Mouse (Mus musculus): ENCODE data around the gene Chmp3.

Gene Chmp3

DNA sequence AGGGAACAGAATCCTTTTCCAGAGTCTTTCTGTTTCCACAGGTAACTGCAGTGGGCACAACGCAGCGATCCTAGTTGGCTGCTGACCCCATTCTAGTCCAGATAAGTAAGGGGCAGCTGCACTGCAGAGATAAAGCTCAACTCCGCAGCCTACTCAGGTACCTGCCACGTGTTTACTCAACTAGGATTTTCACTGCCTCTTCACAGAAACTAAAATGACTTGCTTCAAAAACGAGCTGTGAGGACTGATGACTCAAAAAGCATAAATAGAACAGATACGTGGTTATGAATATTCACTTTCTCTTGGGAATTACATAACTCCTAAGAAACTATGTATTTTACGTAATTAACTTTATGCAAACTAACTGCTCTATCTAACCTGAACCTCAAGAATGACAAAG, 66.4 kb downstream of the Chmp3 start:
- DNase-seq (ENCODE audit: inconsistent ontology term) = no peak

DNA sequence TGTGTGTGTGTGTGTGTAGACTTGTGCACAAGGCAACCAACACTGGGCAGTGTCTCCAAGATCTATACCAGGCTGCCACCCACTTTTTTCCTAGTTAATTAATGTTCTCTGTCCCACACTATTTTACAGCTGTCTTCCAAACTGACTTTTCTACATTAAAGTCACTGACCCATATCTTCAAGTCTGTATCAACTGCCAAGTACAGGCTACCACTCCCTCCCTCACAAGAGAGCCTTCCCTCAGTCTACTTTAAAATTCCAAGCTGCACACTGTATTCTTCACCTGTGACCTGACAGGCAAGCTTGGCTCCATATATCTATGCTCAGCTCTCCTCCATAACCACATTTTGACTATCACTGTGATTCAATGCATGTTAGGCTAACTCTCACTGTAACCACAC, 69.6 kb downstream of the Chmp3 start:
- no peak for DNase-seq (ENCODE audit: inconsistent ontology term)

DNA sequence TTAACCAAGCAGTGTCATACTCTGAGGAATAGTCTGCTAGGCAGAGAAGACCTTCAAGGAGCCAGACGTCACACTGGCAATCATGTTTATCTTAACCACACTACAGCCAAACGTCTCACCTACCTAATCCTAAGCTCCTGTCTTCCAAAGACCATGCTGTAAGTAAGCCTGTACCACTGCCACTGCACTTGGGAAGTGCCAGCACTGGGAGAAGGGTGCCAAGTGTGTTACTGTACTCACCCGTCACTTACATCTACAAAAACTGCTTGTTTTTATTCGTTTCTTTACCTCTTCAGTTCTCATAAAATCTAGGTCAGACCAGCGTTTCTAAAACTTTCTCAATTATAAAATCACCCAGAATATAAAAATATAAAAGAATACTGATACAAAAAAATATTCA, 73.4 kb downstream of the Chmp3 start:
- no peak for DNase-seq (ENCODE audit: inconsistent ontology term)

DNA sequence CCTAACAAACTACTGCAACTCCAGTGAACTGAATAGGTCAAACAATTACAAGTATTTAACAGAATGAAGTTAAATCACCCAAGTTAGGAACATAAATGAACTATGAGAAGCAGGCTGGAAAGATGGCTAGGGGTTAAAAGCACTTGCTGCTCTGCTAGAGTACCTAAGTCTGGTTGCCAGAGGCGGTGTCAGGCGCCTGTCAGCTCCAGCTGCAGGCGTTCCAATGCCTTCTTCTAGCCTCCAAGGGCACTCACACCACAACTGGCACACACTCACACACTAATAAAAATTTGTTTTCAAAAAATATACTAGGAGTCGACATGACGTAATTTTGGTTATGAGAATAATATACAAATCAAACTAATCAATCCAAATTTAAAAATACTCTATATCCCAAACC, 78.0 kb downstream of the Chmp3 start:
- DNase-seq (ENCODE audit: inconsistent ontology term) = no peak

DNA sequence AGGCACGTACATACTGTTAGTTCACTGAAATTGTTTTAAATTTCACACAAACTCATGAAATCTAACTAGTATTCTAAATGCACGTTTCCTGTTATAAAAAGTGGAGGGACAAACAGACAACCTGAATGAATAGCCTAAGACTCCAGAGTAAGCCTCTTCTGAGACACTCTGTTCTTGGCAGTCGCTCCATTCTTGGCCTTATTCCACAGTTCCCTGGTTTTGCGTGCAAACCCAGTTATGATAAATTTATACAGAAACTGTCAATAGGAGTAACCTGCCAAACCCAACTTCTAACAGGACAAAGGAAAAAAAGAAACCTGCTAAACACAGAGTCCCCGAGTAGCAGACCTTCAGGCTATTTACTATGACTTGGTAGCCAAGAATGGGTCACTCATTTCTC, 78.4 kb downstream of the Chmp3 start:
- no peak for DNase-seq (ENCODE audit: inconsistent ontology term)

DNA sequence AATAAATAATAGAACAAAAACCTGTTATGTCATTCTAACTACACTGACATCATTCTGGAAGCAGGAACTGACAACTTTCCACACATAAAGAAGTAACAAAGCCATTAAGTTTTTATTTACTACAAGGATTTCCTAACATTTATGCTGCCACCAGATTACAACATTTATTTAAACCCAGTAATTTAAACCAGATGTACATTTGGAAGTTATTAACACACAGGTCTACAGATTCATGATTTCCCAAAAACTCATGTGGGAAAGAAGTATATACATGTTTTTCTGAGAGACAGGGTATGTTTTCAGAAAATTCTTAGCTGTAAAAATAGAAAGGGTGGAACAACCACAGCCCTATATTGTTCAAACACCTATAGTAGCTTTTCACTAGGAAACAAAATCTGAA, 81.1 kb downstream of the Chmp3 start:
- DNase-seq (ENCODE audit: inconsistent ontology term) = no peak

DNA sequence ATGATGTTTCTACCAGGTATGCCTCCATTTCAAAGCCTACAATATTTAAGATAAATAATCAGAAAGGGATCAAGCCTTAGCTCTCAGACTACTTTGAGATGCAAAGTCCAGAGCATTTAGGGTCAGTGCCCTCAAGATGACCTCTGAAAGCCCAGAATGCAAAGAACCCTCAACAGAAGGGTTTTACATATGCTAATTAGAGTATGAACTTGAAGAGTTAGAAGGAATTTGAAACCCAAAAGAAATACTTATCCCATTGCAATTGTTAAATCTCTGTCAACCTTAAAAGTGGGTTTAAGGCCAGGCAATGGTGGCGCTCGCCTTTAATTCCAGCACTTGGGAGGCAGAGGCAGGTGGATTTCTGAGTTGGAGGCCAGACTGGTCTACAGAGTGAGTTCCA, 82.4 kb downstream of the Chmp3 start:
- DNase-seq (ENCODE audit: inconsistent ontology term) = no peak

DNA sequence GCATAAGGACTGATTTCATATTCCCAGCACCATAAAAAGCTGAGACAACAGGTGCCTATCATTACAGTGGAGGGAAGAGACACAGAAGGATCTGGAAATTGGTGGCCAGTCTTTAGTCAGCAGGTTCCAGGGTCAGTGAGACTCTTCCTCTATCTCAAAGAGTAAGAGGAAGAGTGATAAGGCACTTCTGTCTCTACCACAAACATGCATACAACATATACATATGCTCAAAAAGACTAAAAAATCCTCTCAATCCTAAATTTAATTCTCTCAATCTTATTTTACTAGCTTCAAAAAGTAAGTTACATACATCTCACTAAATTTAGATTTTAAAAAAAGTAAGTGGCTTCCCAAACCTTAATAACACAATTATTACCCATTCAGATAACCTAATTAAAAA, 83.7 kb downstream of the Chmp3 start:
- no peak for DNase-seq (ENCODE audit: inconsistent ontology term)

DNA sequence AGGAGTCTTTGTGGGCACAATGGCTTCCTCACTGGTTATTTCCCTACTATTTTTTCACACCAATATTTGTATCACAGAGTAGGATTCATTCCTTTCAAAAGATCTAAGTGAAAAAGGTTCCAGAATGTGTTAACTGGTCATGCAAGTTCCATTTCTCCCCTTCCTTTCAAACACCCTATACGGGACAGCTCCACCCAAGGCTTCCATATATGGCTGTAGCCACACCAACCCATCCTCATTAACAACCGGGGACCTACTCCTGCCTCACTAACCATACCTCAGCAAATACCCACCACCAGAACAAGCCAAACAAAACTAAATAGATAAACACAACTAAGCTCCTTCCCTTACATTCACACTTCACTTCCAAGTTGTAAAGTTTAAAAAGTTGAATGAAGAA, 87.6 kb downstream of the Chmp3 start:
- no peak for DNase-seq (ENCODE audit: inconsistent ontology term)

DNA sequence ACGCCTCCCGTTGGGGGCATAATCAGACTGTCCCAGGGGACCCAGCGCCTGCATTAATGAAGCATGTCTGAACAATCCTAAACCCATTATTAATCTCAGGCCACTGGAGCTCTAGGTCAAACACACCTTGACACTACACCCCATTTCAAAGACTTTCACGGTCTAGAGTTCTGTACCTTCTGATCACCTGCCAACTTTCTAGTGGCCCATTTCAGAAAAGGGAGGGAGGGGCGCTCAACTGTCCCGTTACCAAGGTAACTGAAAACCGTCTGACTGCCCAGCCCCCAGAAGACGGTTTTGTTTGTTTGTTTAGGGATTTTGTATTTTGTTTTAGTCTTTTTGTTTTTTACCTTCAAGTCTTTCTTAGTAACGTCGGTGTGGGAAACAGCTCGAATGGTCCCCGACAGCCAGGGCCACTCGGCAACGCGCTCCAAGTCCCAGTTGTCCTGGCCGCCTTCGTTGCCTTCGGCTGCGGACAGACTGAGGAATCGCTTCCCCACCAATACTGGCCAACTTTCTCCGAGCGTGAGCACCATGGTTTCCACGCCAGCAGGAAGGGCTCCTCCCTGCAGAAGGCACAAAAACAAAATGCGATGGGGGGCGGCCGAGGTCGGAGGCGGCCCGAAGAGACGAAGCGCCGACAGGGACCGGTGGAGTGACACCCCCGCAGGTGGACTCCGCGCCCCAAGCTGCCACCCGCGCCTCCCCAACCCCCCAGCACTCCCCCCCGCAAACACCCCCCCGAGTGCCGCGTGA, 88.3 kb downstream of the Chmp3 start:
- DNase-seq (ENCODE audit: inconsistent ontology term) = peak; percentile 52

Data from Muller cell, postnatal 12 days (primary cell).